8 mouse cellular contexts compared by ENCODE assay signal in the genomic region with DNA sequence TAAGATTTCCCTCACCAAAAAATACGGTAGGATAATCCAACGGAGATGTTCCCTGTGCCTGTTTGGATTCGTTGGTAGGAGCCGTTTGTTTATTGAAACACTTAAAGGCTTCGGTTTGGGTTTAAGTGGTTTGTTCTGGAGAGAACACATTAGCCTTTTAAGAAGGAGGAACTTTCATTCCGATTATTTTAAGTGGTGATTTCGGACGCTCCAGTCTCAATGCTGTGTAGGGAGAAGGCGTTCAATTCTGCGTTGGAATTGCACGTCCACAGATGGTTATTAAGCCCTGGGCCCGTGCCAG. TPM values are rescaled to one million over a fixed set of nuclear protein-coding genes. Genes with fewer than 3 reads are reported as not detected.
DNase-seq lines count a peak whose midpoint lies in the region; ATAC-seq and TF ChIP-seq lines count a peak whose summit lies in the region.

No protein-coding gene starts in this region.

- TF ChIP-seq EP300 in liver, postnatal 0 days (IDR thresholded peaks at IDR 0.05; ENCODE audit: low read depth) = no peak

- peak; percentile 91 to 92 for DNase-seq in cerebellum, postnatal 10 days
- DNase-seq in cerebellum, postnatal 4 days (ENCODE audit: low spot score in 2 of 2) = no peak
- no peak for DNase-seq in testis, postnatal 14 days (ENCODE audit: low spot score)
- no peak for DNase-seq in liver, postnatal 0 days
- no peak for DNase-seq in T-cell, adult 2 months (ENCODE audit: low spot score)
- no peak for DNase-seq in kidney, adult 18-20 months

- TF ChIP-seq POLR2A in testis, adult 2 months (IDR thresholded peaks at IDR 0.05; ENCODE audit: control insufficient read depth, low read depth, low read length) = no peak

- H3K4me3 ChIP-seq in testis, adult 2 months (ENCODE audit: control insufficient read depth, low read depth, low read length) = peak overlapping the region; percentile 51
- H3K4me3 ChIP-seq in liver, postnatal 0 days (ENCODE audit: low read depth, low read length) = peak overlapping the region; percentile 87

- no peak for ATAC-seq in liver, postnatal 0 days
- no peak for ATAC-seq in monocyte, adult 5-6 weeks (replicated peaks; ENCODE audit: insufficient number of reproducible peaks, low FRiP score, low TSS enrichment, poor library complexity, severe bottlenecking)

- no peaks in the 10 kb centered on the region for H3K9me3 ChIP-seq in liver, postnatal 0 days (ENCODE audit: low read length)

- H3K4me1 ChIP-seq in testis, adult 2 months (ENCODE audit: control insufficient read depth, insufficient read depth, low read length) = peaks cover 12% of the 10 kb centered on the region
- peaks cover 19% of the 10 kb centered on the region for H3K4me1 ChIP-seq in liver, postnatal 0 days (ENCODE audit: insufficient read depth)

- 9% methylated on average over 12 of the region's 12 CpGs for WGBS in liver, postnatal 0 days (ENCODE audit: insufficient replicate concordance)

- peak overlapping the region; percentile 92 for H3K4me2 ChIP-seq in liver, postnatal 0 days (ENCODE audit: low read depth, low read length)

- H3K27me3 ChIP-seq in testis, adult 2 months (ENCODE audit: control insufficient read depth, insufficient read depth, low read length) = no peaks in the 10 kb centered on the region
- peaks cover 24% of the 10 kb centered on the region for H3K27me3 ChIP-seq in liver, postnatal 0 days (ENCODE audit: insufficient read depth, low read length)

- H3K9ac ChIP-seq in liver, postnatal 0 days (replicated peaks) = peak overlapping the region; percentile 90

- no peak overlapping the region for H3K27ac ChIP-seq in testis, adult 2 months (ENCODE audit: control insufficient read depth, insufficient read depth, low read depth, low read length)
- peak overlapping the region; percentile 77; the same call in 1 of the 2 replicates for H3K27ac ChIP-seq in liver, postnatal 0 days (ENCODE audit: low read depth)

- TF ChIP-seq CTCF in testis, adult 2 months (IDR thresholded peaks at IDR 0.05; ENCODE audit: control insufficient read depth, insufficient read depth, insufficient replicate concordance, low read depth, low read length) = no peak
- no peak for TF ChIP-seq CTCF in liver, postnatal 0 days (IDR thresholded peaks at IDR 0.05; ENCODE audit: low read depth)

- no peaks in the 10 kb centered on the region for H3K36me3 ChIP-seq in testis, adult 2 months (ENCODE audit: control insufficient read depth, insufficient read depth, low read length)
- no peaks in the 10 kb centered on the region; the same call in 1 of the 2 replicates for H3K36me3 ChIP-seq in liver, postnatal 0 days (replicated peaks; ENCODE audit: insufficient read depth, low read length)

RNA-seq across cellular contexts. Expression of a gene that starts 0.2 kb away (rescaled TPM):
- polyA plus RNA-seq in testis, adult 2 months (2012; rRNA removed) = 24.7 and 29.7 TPM in 2 replicates
- polyA plus RNA-seq in liver, postnatal 0 days (2015; fragmentation: Nextera tagmentation; extraction: Ambion mirVana) = 13.9 and 14.1 TPM in 2 replicates
- 0.39 to 2.5 TPM (median 1.6 TPM) in 3 replicates for total RNA-seq in monocyte, adult 5-6 weeks (2017)

Comparison
In these comparisons a context has a peak if more than half of its experiments do, and no peak if none do; other contexts are left out.
1. DNase-seq: peak in cerebellum, postnatal 10 days (2 of 2); none in cerebellum, postnatal 4 days (0 of 2), testis, postnatal 14 days (single experiment), liver, postnatal 0 days (single experiment), T-cell, adult 2 months (single experiment) and kidney, adult 18-20 months (single experiment).